Mouse (Mus musculus) testis, adult 2 months (tissue): ENCODE results near the gene Mlxipl.

Source experiments
- CTCF ChIP-seq: fragments of 200-500 bp; IDR thresholded peaks from 2 replicates; pipeline ENCODE4 v1.5.1; 2012; ENCODE audit warnings: low read depth, mild to moderate bottlenecking, inconsistent platforms, low read length, moderate library complexity; ENCODE audit not compliant: control insufficient read depth, insufficient read depth, insufficient replicate concordance
- POLR2A ChIP-seq: fragments of 200-500 bp; IDR thresholded peaks from 2 replicates; pipeline ENCODE4 v1.6.1; 2012; ENCODE audit warnings: low read depth, mild to moderate bottlenecking, inconsistent platforms, low read length, moderate library complexity; ENCODE audit not compliant: control insufficient read depth

GRCm38 (mm10) chr5:135063629-135064381, 25.9 kb upstream of the Mlxipl start, which contains the start of gene Dnajc30:
- TF ChIP-seq CTCF (no peak), POLR2A (peak; percentile 91)
